Mouse (Mus musculus): ENCODE results near the gene Ccdc78. TPM values are rescaled to one million over a fixed set of nuclear protein-coding genes. Genes with fewer than 3 reads are reported as not detected.
"Not testable (repeated sequence)": the region's sequence is repeated elsewhere in the genome, so short reads cannot be mapped to it uniquely, and the experiment has no call there.

The Ccdc78 gene
- polyA plus RNA-seq (2012; rRNA removed) = 0.06 and 0.08 TPM in 2 replicates

DNA sequence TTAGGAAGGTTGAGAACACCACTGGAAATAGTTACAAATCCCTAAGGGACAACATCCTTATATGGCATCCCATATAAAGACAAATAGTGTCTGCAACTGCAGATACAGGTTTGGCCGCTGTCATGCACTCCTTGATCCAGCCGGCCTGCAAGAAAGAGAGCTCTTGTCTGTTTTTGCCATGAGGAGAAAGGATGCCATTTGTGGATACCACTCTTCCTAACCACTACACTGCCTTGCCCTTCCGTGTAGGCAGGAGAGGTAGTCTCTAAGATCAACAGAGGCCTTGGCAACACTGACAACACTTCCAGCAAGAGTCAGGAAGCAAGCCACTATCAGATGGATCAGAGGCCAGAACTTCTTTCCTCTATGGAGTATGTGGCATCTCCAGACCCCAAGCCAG is at the start of gene Ccdc78:
Ccdc78 (plus strand) TSS at position 301 of the 400 bp plus-strand sequence.
- no peak for DNase-seq (ENCODE audit: extremely low spot score in 1 of 2, low spot score in 1 of 2)

DNA sequence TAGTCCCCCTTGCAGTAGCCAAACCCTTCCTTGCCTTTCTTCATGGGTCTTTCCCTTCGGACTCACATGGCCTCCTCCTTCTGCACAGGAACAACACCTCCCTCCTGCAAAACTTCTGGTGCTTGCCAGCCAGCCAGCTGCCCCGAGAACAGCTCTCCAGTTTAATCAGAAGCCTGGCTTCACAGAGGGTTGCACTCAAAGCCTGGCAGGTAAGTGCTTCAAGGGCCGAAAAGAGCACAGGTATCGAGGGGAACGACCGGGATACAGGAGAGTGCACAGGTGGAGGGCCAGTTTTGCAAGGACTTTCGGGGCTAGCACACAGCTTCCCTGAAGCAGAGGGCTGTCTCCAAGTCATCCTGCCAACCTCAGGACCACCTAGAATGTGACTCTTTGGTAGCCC is 47.5 kb upstream of the Ccdc78 start:
- no peak for DNase-seq (ENCODE audit: extremely low spot score in 1 of 2, low spot score in 1 of 2)

DNA sequence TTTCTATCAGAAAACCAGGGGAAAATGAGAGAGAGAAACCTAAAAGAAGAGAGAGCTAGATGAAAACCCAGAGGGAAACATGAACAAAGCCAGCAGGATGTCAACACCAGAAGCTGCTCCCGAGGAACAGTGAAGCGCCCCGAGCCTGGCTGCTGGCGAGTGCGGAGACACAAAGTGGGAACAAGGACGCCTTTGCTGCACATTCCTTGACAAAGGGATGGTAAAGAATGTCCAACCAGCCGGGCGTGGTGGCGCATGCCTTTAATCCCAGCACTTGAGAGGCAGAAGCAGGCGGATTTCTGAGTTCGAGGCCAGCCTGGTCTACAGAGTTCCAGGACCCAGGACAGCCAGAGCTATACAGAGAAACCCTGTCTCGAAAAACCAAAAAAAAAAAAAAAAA is 44.9 kb upstream of the Ccdc78 start:
- DNase-seq (ENCODE audit: extremely low spot score in 1 of 2, low spot score in 1 of 2) = not testable (repeated sequence)

DNA sequence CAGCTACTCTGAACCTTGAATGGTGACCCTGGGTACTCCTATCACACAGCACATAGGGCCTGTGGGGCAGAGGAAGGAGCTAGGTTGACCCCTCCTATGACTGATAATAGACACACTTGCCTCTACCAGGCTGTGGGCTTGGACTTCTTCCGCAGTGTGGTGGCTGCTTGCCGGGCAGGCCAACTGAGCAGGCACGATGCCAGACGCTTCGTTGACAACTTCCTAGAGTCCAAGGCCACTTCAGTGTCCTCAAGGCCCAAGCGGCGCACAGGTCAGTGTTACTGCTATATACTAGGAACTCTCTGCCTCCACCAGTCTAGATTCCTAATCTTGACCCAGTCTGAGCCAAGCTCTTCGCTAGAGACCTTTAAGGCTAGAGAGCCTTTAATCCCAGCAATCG is 42.5 kb upstream of the Ccdc78 start:
- no peak for DNase-seq (ENCODE audit: extremely low spot score in 1 of 2, low spot score in 1 of 2)

DNA sequence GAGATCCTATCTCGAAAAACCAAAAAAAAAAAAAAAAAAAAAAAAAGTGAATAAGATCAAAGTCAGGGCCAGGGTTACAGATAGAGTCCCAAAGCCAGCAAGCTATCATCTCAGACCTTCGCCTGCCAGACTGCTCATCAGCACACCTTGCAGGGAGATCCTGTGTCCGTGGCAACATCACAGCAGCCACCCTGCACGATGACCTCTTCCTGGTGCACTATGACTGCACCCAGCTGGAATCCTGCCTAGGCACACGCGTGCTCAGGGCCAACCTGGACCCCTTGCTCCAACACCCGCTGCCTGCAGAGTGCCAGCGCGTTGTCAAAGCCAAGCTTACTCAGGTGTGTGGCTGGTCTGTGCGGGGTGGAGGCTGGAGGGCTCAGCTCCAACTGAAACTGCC is 42.1 kb upstream of the Ccdc78 start:
- no peak for DNase-seq (ENCODE audit: extremely low spot score in 1 of 2, low spot score in 1 of 2)

DNA sequence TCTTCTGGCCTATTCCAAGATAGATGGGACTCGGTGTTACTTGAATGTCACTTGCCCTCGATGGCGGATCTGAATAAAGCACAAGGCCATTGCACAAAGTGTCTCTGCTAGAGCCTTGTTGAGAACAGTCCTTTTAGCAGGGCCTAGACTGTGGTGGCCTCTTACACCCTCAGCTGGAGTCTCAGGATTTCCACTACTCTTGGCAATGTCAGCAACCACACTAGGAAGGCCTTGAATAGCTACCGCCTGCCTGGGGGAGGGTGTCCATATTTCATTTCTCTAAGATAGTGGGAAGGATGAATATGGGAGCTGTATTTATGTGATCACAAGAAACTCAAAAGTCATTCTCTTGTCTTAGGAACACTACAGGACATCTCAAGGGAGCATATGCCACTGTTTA is 38.1 kb upstream of the Ccdc78 start:
- DNase-seq (ENCODE audit: extremely low spot score in 1 of 2, low spot score in 1 of 2) = no peak

DNA sequence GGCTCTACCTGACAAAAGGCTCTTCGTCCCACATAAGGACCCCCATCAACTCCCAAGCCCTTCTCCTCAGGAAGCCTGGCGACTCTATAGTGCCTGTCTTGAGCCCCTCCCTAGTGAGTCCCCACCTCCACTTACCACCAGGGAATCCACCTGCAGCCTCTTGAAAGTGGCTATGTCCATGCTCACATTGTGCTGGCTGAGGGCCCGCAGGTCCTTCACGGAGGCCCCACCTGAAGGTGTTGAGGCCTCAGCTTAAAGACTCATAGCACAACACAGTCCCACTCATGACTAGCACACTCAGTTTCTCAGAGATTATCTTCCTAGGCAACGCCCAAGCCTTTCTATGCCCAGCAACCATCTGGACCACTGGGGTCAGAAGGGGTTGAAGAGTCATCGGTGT is 37.1 kb upstream of the Ccdc78 start:
- DNase-seq (ENCODE audit: extremely low spot score in 1 of 2, low spot score in 1 of 2) = no peak

DNA sequence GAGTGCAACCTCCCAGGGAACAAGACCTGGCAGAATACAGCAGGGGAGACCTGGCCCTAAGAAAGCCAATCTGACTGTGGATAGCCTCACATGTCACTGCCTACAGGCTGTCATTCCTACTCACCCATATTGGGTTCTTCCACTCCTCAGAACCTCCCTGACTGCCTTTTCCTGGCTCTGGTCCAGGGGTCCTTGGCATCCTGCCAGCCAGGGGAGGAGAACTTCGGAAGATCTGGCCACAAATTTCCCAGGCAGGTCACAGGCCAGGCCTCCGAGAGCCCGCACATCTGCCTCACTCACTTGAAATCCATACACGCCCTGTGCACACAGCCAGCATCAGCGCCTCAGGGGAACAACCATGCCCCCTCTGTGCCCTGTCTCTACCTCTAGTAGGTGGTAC is 34.9 kb upstream of the Ccdc78 start:
- DNase-seq (ENCODE audit: extremely low spot score in 1 of 2, low spot score in 1 of 2) = no peak

DNA sequence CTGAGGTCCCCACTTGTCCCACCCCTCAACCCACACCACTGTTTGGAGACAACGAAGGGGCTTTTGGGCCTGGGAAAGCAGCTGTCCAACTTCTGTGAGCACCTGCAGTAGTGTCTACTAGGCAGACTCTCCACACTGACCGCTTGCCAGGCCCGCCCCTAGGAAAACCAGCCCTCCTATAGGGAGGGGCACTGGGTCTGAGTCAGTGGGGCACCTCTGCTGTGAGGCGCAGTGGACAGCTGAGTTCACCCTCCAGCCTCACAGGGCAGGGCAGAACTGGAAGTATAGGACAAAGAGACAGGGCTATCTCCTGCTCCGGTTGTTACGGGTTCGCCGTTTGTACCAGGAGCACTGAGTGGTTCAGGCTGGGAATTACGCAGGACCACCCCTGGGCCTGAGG is 32.1 kb upstream of the Ccdc78 start, which contains the start of gene Msln:
Msln (minus strand) TSS at position 138 of the 400 bp plus-strand sequence.
- DNase-seq (ENCODE audit: extremely low spot score in 1 of 2, low spot score in 1 of 2) = no peak

DNA sequence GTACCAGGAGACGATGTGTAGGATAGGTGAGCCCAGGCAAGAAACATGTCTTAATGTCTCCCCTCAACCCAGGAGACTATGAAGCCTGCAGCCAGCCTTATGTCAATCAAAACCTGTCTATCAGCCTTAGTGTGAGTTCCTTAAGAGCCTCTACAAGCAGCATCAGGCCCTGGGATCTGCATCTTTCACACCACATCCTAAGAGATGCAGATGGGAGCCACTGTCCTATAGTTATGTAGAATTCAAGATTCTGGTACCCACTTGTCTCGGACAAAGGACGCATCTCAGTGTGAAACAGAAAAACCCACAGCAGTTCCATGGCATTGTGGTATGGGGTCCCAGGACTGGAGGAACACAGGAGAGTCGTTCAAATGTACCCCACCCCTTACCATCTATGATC is 31.3 kb upstream of the Ccdc78 start:
- DNase-seq (ENCODE audit: extremely low spot score in 1 of 2, low spot score in 1 of 2) = no peak

DNA sequence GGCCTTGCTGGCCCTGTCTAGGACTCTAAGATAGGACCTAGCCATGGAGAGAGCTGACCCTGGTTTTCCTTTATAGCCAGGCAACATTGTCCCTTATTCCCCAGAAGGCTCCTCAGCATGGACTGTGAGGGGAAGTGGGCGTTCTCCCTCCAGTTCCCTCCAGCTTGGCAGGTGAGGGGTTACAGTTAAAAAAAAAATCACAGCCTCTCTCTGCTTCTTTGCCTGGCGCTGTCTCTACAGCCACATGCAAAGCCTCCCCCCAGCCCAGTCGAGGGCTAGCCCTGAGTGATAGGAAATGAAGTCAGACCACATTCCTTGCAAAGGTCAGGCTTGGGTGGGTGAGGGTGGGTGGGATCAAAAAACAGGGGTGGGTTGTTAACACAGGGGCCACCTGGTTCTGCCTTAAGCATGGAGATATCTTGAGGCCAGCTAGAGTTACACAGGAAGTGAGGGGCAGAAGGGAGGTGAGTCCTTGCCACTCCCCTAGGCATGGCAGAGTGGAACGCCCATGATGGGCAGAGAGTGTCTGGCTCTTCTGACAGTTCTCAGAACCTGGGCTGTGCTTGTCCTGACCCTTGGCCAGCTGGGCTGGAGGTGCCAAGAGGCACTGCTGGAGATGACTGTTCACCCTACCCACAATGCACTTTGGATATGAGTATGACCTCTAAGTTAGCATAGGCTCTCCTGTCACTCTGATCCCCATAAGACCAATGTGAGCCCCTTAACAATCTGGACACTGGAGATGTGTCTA is 30.6 kb upstream of the Ccdc78 start:
- no peak for DNase-seq (ENCODE audit: extremely low spot score in 1 of 2, low spot score in 1 of 2)

DNA sequence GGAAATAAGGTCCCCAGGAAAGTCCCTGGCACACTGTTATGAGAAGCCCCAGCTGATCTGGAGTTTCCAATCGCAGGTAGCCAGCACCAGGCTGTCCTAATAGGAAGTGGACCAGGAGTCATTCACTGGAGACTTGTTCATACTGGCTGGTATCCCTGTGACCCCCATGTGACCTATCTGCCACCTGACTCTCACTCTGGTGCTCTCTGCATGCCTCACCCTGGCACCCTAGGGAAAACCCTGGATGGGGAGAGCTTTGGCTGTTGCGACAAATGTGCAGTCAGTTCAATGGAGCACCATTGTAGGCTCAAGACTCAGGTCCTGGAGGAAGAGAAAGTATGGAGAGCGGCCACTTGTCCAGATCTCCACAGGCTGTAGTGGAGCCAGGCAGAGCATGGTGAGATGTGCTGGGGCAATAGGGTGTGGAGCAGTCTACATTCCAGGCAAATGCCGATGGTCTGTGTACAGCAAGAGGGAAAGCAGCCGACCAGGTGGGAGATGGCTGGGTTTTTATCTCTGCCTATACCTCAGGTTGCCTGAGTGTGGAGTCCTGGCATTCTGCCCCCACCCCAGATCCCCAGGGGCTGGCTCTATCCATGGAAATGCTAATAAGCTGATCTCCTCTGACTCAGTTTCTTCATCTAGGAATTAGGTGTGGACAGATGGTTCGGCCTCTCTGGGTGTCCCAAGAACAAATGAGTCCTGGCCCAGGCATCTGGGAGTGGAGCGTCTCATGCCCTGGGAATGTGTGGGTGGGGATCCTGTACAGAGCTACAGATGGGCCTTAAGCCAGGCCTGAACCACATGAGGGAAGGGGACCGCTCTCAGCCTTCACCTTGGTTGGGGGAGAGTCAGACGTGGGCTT is 29.8 kb upstream of the Ccdc78 start:
- DNase-seq (ENCODE audit: extremely low spot score in 1 of 2, low spot score in 1 of 2) = no peak

DNA sequence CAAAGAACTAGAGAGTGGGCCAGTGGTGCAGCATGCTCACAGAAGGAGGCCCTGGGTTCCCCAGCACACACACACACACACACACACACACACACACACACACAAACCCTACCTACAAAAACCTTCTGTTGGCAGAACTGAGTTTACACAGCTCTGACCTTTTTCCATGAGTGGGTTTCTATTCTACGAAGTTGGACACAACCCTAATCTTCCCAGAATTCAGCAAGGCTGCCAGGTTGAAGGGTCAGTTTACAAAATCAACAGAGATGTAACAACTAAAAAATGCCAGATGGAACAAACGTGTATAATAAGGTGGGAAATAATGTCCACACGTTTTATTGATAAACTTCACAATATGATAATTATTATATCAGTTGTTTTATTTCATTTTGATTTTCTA is 28.7 kb upstream of the Ccdc78 start:
- no peak for DNase-seq (ENCODE audit: extremely low spot score in 1 of 2, low spot score in 1 of 2)

DNA sequence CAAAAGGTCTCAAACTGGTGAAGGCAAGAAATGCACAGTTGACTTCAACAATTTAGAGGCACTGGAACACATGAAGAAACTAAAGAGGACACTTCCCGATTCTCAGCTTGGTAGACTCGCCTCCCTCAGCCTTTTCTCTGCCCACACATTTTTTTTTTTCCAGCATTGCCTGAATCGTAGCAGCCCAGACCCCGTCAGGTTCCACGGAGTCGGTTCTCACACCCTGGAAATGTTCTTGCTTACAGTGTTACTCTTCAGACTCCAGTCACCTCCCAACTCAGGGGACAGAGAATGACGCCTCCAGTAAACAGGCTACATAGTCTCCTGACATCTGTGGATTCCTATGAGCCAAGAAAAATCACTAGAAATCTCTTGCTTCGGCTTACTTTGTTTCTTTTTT is 26.2 kb upstream of the Ccdc78 start:
- DNase-seq (ENCODE audit: extremely low spot score in 1 of 2, low spot score in 1 of 2) = peak in 1 of 2 experiments; percentile 67

DNA sequence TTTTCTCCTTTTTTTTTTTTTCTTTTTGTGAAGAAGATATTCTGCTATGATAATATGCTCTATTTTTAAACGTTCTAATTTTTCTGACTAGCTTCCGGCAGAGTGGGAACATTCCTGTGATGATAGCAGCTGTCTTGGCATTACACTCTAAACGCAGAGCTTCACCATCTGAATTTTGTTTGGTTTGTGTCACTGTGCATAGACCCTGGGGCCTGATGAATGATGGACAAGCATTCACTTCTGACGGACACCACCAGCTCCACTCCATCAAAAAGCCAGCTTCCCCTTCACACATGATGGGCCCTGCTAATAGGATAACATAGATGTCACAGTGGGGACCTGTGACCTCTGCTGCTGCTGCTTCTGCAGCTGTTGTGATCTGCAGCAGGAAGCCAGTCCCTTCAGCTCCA is 24.8 kb upstream of the Ccdc78 start:
- peak in 1 of 2 experiments; percentile 77 for DNase-seq (ENCODE audit: extremely low spot score in 1 of 2, low spot score in 1 of 2)

DNA sequence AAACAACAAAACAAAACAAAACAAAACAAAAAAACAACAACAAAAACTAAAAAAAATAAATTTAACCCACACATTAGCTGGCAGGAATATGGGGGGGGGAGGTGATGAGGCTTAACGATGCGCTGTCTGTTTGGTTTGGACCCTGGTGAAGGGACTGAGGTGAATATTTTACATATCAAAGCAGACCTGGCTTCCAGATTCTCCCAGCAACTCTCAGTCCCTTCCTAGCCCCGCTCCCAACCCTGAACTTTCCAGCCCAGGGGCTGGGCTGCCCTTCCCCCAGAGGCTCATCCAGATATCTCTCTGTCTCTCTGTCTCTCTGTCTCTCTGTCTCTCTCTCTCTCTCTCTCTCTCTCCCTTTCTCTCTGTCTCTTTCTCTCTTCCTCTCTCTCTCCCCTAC is 23.8 kb upstream of the Ccdc78 start:
- no peak for DNase-seq (ENCODE audit: extremely low spot score in 1 of 2, low spot score in 1 of 2)

DNA sequence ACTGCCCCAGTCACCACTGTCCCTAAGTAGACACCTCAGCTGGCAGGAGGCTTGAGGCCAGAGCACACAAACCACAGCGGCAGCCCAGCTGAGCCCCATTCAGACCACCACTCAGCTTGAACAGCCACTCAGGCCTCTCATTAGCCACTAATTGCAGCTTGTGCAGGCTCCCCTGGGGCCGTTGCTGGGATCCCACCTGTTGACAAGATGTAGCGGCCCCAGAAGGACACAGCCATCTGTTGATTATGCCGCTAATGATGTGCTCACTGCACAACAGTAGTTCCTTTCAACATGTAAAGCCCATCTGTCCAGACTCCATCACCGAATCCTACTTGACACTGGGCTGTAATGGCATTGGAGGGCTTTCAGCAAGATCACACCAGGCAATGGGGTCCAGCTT is 20.5 kb upstream of the Ccdc78 start:
- no peak for DNase-seq (ENCODE audit: extremely low spot score in 1 of 2, low spot score in 1 of 2)

DNA sequence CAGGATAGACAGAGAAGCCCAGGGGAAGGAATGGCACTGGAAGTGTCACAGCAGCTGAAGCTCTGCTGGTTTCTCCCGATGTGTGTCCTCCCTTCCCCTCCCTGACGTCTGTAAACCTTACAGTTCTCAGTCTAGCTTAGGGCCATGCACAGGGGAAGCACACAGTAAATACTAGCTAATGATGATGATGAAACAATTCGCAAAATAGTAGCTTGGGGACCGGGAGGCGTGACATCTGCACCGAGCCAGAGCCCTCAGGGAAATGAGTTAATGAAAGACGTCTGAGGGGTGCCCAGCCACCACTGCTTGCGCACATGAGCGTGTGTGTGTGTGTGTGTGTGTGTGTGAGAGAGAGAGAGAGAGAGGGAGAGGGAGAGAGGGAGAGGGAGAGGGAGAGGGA is 17.0 kb upstream of the Ccdc78 start:
- DNase-seq (ENCODE audit: extremely low spot score in 1 of 2, low spot score in 1 of 2) = no peak

DNA sequence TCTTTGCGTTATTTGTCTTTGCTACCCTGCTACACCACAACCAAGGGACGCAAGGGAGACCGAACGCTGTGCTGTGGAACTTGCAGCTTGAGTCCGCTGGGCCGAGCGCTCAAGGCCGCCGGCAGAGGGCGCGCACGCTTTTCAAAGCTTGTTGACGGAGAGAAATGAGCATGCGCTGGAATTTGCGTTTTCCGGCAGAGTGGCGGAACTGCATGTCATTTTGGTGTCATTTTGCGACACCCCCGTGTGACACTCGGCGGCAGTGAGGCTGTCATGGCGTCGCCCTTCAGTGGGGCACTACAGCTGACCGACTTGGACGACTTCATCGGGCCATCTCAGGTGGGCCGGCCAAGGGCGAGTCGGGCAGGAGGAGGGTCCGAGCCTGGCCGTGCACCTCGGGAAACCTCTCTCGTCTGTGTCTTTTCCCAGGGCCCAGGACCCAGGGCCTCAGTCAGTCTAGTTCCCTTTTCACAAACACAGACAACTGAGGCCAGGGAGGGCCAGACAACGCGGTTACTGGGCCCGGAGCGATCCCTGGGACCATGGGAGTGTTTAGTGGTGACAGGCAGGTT is 12.7 kb upstream of the Ccdc78 start, which contains the start of gene Narfl:
Narfl (plus strand) TSS at position 228 of the 572 bp plus-strand sequence.
- DNase-seq (ENCODE audit: extremely low spot score in 1 of 2, low spot score in 1 of 2) = peak; percentile 96 to 100

DNA sequence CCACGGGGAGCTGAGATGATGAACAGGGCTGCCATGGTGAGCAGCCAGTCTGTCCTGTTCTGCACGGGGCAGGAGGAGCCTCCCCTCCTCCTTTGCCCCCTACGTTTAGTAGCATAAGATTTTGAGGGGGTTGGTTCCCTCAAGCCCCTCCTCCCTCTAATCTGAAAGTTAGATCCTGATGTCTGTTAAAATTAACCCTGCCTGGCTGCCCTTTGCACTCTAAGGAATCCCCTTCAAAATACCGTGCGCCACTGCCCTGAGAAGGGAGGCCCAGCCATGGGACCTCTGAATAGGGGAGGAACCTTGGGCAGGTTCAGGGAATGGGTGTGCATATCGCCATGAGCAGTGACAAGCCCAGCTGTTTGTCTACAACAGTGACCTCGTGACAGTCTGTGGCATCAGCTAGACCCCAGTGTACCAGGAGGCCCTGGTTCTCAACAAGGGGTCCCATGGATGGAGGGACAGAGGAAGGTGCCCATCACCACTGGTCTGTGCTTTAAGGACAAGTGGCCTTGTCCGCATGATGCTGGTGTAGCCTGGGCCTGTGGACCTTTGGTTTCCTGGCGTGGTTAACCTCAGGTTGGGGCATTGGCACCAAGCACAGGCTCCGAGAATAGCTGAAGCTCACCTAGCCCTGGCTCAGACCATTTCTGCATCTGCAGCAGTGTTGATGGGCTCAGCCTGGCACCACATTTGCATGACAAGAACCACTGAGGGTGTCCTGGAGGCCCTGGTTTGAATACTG is 10.9 kb upstream of the Ccdc78 start:
- no peak for DNase-seq (ENCODE audit: extremely low spot score in 1 of 2, low spot score in 1 of 2)

DNA sequence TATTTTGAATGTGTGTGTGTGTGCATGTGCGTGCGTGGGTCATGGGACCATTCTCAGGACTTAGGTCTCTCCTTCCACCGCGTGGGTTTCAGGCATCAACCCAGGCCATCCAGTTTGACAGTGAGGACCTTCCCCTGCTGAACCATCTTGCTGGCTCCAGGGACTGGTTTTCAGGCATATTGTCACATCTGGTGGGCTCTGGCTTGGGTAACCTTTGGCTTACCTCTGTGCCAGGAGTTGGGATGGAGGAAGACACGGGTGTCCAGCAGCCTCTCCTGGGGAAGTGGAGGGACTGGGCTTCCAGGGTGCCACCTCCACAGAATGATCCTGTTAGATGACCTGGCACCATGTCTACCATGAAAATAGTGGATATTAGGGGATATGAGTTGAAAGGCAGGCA is 8.4 kb upstream of the Ccdc78 start:
- DNase-seq (ENCODE audit: extremely low spot score in 1 of 2, low spot score in 1 of 2) = no peak

Data from frontal cortex, adult 2 months (tissue).